Mouse (Mus musculus) neural tube, embryonic 15.5 days (tissue): ENCODE measurements around the gene Ogfr. TPM values are rescaled to one million over a fixed set of nuclear protein-coding genes. Genes with fewer than 3 reads are reported as not detected.
A peak's percentile ranks its signal among the peaks of the same experiment; 100 is the strongest.

ENCODE experiments used
- ATAC-seq: fragments of 200-750 bp; cut with Nextera tagmentation; 2 replicates; pipeline ENCODE4 v1.8.0; 2017; ENCODE audit warnings: mild to moderate bottlenecking, moderate TSS enrichment, moderate library complexity; ENCODE audit not compliant: low FRiP score
- H3K27ac ChIP-seq: fragments of 300-500 bp; sonication (generic); replicated peaks from 2 replicates; pipeline ENCODE4 v1.5.1; 2015; ENCODE audit warnings: mild to moderate bottlenecking, inconsistent platforms
- H3K27me3 ChIP-seq: fragments of 300-500 bp; sonication (generic); replicated peaks from 2 replicates; pipeline ENCODE4 v1.6.1; 2015; ENCODE audit warnings: inconsistent platforms
- H3K36me3 ChIP-seq: fragments of 300-500 bp; sonication (generic); 2 replicates; pipeline ENCODE4 v1.6.1; 2015; ENCODE audit warnings: inconsistent platforms
- H3K4me1 ChIP-seq: fragments of 300-500 bp; sonication (generic); 2 replicates; pipeline ENCODE4 v1.6.1; 2015; ENCODE audit warnings: inconsistent platforms
- H3K4me2 ChIP-seq: fragments of 300-500 bp; sonication (generic); 2 replicates; pipeline ENCODE4 v1.6.1; 2015; ENCODE audit warnings: inconsistent platforms, mild to moderate bottlenecking, moderate library complexity
- H3K4me3 ChIP-seq: fragments of 300-500 bp; sonication (generic); replicated peaks from 2 replicates; pipeline ENCODE4 v1.5.1; 2015; ENCODE audit warnings: mild to moderate bottlenecking, inconsistent platforms
- H3K9ac ChIP-seq: fragments of 300-500 bp; sonication (generic); replicated peaks from 2 replicates; pipeline ENCODE4 v1.6.1; 2015; ENCODE audit warnings: mild to moderate bottlenecking, inconsistent platforms
- H3K9me3 ChIP-seq: fragments of 300-500 bp; sonication (generic); replicated peaks from 2 replicates; pipeline ENCODE4 v1.6.1; 2016; ENCODE audit warnings: inconsistent platforms
- WGBS: fragments of 180-500 bp; shearing (Covaris S2); methylation state at CpG from one replicate; pipeline ENCODE4 v1.1.7; 2015; ENCODE audit warnings: mixed read lengths; 5-methylcytosine and 5-hydroxymethylcytosine counted together
- polyA plus RNA-seq: library from polyadenylated mRNA; unstranded; fragments of >200 nt; fragmentation: Nextera tagmentation; extraction: Ambion mirVana; gene quantifications from 2 replicates; pipeline ENCODE4 v1.2.1, GENCODE M21; 2015

Gene Ogfr
- 81.0 and 90.0 TPM in 2 replicates for polyA plus RNA-seq

DNA sequence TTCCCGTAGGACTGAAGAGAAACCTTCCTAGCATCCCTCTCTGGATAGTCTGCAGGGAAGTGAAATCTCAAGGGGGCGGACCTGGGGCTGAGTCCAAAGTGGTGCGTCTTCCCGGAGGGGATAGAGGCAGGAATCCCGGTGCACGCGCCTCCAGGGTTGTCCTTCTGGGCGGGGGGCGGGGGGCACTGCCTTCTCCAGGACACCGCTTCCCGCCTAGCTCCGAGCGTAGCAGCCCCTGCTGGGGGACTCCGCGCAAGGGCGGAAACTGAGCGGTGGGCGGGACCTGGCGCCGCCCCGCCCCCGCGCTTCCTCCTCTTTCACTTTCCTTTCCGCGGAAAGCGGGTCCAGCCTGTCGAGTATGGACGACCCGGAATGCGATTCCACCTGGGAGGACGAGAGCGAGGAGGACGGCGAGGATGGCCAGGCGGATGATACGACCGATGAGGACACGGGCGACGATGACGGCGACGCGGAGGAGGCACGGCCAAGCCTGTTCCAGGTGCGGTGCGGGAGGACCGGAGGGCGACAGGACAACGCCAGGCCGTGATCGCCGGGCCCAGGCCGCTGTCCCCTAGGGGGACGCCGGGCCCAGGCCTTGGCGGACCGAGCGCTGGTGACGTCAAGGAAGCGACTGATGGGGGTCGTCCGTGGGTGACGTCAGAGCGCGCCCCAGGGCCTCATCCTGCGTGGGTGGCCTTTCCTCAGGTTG lies at the start of gene Ogfr:
Gene Ogfr, plus strand, starts transcription at position 123 of the 709 bp plus-strand sequence.
- H3K36me3 ChIP-seq: peaks cover 55% of the 10 kb centered on the region

DNA sequence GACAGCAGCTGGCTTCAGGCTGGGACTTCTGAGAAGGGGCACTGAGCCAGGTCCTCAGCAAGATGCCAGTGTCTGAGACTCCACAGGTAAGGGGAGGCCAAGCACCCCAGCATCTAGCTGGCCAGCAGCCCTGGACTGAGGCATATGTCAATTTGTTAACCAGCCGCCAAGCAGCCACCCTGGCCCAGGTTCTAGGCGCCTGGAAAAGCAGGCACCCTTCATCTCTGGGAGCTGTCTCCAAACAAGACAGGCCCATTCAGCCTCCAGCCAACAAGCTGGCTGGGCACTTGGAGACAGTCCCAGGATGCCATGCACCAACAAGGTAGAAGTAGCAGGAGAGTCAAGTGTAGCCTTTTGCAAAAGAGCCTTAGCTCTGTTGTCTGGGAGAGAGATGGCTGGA lies 45.4 kb upstream of the Ogfr start:
- Histone ChIP-seq H3K36me3 (no peaks in the 10 kb centered on the region), H3K9me3 (no peaks in the 10 kb centered on the region), H3K4me3 (no peak overlapping the region), H3K27me3 (no peaks in the 10 kb centered on the region), H3K27ac (no peak overlapping the region), H3K4me1 (peaks cover 13% of the 10 kb centered on the region), H3K9ac (no peak overlapping the region), H3K4me2 (no peak overlapping the region)
- WGBS: 77% methylated on average over 2 of the region's 2 CpGs
- no peak for ATAC-seq

More for the DNA sequence above, at the start of gene Ogfr:
- under 1% methylated on average over 62 of the region's 67 CpGs for WGBS
- Histone ChIP-seq H3K27me3 (no peaks in the 10 kb centered on the region), H3K9me3 (no peaks in the 10 kb centered on the region), H3K27ac (peak within 1 kb of the TSS; percentile 95), H3K9ac (peak within 1 kb of the TSS; percentile 96), H3K4me1 (peaks cover 33% of the 10 kb centered on the region), H3K4me2 (peak within 1 kb of the TSS; percentile 89), H3K4me3 (peak within 1 kb of the TSS; percentile 94)
- ATAC-seq: peak; percentile 91

DNA sequence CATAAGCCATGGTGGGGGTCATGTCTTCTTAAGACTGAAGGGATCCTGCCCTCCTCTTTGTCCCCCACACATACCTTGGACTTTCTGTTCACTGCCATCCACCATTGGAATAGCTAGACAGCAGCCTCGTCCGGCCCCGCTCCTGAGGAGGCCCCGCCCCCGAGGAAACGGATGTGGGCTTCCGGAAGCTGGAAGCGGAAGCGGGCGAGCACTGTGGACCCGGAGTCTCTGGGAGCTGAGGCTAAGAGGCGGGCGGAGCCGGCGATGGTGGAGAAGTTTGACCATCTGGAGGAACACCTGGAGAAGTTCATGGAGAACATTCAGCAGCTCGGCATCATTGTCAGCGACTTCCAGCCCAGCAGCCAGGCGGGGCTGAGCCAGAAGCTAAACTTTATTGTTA lies 44.0 kb upstream of the Ogfr start:
- H3K4me2 ChIP-seq: no peak overlapping the region
- no peaks in the 10 kb centered on the region for H3K9me3 ChIP-seq
- peaks cover 13% of the 10 kb centered on the region for H3K4me1 ChIP-seq
- no peak for ATAC-seq
- H3K9ac ChIP-seq: no peak overlapping the region
- H3K27ac ChIP-seq: no peak overlapping the region
- H3K36me3 ChIP-seq: no peaks in the 10 kb centered on the region
- 81% methylated on average over 18 of the region's 18 CpGs for WGBS
- H3K4me3 ChIP-seq: no peak overlapping the region
- H3K27me3 ChIP-seq: no peaks in the 10 kb centered on the region

DNA sequence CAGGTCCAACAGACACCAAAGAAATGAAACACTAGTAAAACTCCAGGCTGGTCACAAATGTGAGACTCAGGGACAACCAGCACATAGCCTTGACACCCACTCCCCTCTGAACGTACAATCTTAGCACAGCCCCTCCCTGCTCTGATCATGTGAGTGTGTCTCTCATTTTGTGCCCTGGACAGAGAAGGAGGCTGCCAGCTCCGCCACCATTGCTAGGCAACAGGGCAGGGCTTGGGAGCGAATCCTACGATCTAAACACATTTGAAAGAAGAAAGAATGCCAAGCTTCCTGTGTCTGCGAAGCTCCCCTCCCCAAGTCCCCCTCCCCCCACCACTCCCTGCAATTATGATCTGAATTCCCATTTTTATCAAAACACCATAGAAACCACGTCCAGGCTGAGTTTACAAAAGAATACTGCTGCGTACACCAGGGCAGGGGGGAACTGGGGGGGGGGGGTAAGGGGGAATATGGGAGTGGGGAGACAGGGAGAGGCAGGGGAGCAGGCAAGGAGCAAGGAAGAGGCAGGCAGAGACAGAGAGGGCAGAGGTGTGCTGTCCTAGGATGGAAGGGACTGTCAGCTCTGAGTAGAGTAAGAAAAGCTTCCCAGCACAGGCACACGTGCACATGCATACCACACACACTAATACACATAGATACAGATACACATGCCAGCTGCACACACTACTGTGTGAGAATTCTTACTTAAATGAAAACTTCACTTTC lies 41.5 kb upstream of the Ogfr start:
- peak; percentile 78 for ATAC-seq
- 17% methylated on average over 8 of the region's 8 CpGs for WGBS
- Histone ChIP-seq H3K9me3 (no peaks in the 10 kb centered on the region), H3K4me2 (peak overlapping the region; percentile 34), H3K36me3 (no peaks in the 10 kb centered on the region), H3K27ac (no peak overlapping the region), H3K4me1 (peaks cover 13% of the 10 kb centered on the region), H3K4me3 (no peak overlapping the region), H3K27me3 (no peaks in the 10 kb centered on the region), H3K9ac (no peak overlapping the region)

DNA sequence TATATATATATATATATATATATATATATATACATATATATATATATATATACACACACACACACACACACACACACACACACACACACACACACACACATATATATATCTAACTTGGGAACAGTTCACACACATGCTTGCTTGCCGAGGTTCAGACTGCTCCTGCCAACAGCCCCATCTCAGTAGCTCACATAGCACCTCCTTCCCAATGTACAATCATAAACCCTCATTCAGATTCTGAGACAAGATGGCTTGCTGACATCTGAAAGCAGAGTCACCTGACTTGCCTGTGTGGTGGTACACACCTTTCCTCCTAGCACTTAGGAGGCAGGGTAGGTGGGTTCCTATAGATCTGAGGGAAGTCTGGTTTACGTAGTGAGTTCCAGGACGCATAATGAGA lies 36.7 kb upstream of the Ogfr start:
- no peaks in the 10 kb centered on the region for H3K36me3 ChIP-seq
- 83% methylated on average over 3 of the region's 3 CpGs for WGBS
- no peak overlapping the region for H3K4me3 ChIP-seq
- no peak overlapping the region for H3K4me2 ChIP-seq
- H3K9ac ChIP-seq: no peak overlapping the region
- peaks cover 9% of the 10 kb centered on the region for H3K4me1 ChIP-seq
- ATAC-seq: no peak
- no peaks in the 10 kb centered on the region for H3K27me3 ChIP-seq
- no peaks in the 10 kb centered on the region for H3K9me3 ChIP-seq
- H3K27ac ChIP-seq: no peak overlapping the region

DNA sequence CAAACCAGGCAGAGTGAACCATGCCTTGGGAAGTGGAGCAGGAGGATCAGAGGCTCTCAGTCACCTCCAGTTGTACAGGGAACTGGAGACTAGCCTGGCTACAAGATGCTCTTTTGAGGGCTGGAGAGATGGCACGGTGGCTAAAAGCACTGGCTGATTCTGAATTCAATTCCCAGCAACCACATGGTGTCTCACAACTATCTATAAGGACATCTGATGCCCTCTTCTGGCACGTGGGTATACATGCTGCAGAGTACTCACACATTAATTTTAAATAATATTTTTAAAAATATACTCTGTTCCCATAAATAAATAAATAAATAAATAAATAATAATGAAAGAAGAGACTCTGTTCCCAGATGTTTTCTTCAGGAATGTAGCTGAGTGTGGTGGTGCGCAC lies 33.8 kb upstream of the Ogfr start:
- WGBS: 59% methylated on average over 3 of the region's 3 CpGs
- no peaks in the 10 kb centered on the region for H3K36me3 ChIP-seq
- no peak overlapping the region for H3K27ac ChIP-seq
- no peaks in the 10 kb centered on the region for H3K9me3 ChIP-seq
- no peaks in the 10 kb centered on the region for H3K4me1 ChIP-seq
- no peak overlapping the region for H3K4me2 ChIP-seq
- ATAC-seq: no peak
- H3K9ac ChIP-seq: no peak overlapping the region
- H3K27me3 ChIP-seq: no peaks in the 10 kb centered on the region
- H3K4me3 ChIP-seq: no peak overlapping the region

DNA sequence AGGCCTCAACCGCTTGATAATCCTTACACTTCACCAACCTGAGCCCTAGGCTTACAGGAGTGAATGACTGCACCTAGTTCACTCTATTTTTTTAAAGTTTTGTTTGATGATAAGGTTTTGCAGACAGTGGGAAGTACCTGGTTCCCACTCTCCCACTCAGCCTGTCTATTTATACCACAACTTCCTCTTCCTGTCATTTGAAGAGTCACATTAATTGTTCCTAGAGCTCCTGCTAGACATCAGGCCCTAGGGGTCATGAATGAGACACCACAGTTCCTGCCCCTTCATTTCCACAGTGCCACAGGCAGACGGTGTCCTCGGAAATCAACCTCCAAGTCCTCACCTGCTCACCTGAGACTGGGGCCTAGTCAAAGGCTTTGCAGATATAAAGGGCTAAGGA lies 32.6 kb upstream of the Ogfr start:
- Histone ChIP-seq H3K36me3 (no peaks in the 10 kb centered on the region), H3K27me3 (no peaks in the 10 kb centered on the region; the same call in 1 of the 2 replicates), H3K9me3 (no peaks in the 10 kb centered on the region), H3K9ac (no peak overlapping the region), H3K4me2 (no peak overlapping the region), H3K27ac (no peak overlapping the region), H3K4me1 (no peaks in the 10 kb centered on the region), H3K4me3 (no peak overlapping the region)
- 77% methylated on average over 3 of the region's 3 CpGs for WGBS
- no peak for ATAC-seq

DNA sequence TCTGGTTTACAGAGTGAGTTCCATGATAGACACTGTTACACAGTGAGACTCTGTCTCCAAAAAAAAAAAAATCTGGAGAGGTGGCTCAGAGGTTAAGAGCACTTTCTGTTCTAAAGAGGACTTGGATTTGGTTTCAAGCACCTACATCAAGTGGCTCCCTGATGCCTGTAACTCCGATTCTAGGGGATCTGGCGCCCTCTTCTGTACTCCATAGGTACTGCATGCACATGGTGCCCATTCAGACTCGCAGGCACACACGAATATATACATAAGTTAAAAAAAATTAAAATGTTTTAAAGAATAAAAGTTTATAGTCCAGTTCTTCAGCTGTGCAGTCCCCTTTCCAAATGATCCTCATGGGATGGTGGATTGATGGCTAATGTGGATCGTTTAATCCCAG lies 28.8 kb upstream of the Ogfr start:
- Histone ChIP-seq H3K27ac (no peak overlapping the region), H3K4me1 (peaks cover 13% of the 10 kb centered on the region; the same call in 1 of the 2 replicates), H3K9me3 (no peaks in the 10 kb centered on the region), H3K27me3 (no peaks in the 10 kb centered on the region; the same call in 1 of the 2 replicates), H3K36me3 (no peaks in the 10 kb centered on the region), H3K9ac (no peak overlapping the region), H3K4me3 (no peak overlapping the region), H3K4me2 (no peak overlapping the region)
- WGBS: 49% methylated on average over 5 of the region's 5 CpGs
- no peak for ATAC-seq

DNA sequence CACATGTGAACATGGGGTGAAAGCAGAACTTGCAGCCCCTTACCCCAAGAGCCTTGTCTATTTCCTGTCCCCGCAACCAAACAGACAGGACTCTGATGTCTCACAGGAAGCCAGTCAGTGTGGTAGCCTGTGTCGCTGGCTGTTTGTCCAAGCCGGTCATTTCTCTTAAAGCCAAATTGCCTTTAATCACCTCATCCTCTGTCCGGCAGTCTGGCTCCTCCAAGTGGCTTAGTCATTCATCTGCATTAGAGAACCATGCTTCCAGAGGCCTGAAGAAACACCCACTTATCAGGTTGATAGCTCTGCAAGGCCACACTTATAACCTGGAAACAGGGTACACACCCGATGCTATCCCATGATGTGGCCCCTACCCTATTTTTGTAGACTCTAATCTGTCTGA lies 26.9 kb upstream of the Ogfr start:
- Histone ChIP-seq H3K4me2 (no peak overlapping the region), H3K4me1 (peaks cover 13% of the 10 kb centered on the region; the same call in 1 of the 2 replicates), H3K27ac (no peak overlapping the region), H3K9me3 (no peaks in the 10 kb centered on the region), H3K27me3 (no peaks in the 10 kb centered on the region; the same call in 1 of the 2 replicates), H3K4me3 (no peak overlapping the region), H3K9ac (no peak overlapping the region), H3K36me3 (no peaks in the 10 kb centered on the region)
- WGBS: 54% methylated on average over 5 of the region's 5 CpGs
- no peak for ATAC-seq

DNA sequence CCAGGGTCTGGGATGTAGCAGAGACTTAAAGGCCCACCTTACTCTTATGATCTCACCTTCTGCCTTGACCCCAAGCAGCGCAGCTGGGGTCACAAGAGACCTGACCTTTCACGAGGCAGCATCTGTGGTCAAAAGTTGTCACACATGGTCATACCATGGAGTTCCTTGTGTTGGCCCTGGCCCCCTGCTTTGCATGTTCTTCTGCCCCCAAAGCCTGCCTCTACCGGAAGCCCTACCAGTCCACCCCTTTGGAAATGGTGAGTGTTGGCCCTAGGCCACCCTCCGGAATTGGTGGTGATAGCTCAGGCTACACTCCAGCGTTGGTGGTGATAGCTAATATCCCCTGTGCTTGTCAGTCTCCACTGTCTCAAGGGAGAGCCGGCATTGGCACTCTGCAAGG lies 25.7 kb upstream of the Ogfr start:
- 49% methylated on average over 6 of the region's 6 CpGs for WGBS
- H3K27ac ChIP-seq: peak overlapping the region; percentile 35; the same call in 1 of the 2 replicates
- H3K4me3 ChIP-seq: no peak overlapping the region
- H3K27me3 ChIP-seq: no peaks in the 10 kb centered on the region; the same call in 1 of the 2 replicates
- peaks cover 13% of the 10 kb centered on the region; the same call in 1 of the 2 replicates for H3K4me1 ChIP-seq
- no peak overlapping the region for H3K9ac ChIP-seq
- no peak for ATAC-seq
- no peaks in the 10 kb centered on the region for H3K36me3 ChIP-seq
- no peak overlapping the region for H3K4me2 ChIP-seq
- no peaks in the 10 kb centered on the region for H3K9me3 ChIP-seq

DNA sequence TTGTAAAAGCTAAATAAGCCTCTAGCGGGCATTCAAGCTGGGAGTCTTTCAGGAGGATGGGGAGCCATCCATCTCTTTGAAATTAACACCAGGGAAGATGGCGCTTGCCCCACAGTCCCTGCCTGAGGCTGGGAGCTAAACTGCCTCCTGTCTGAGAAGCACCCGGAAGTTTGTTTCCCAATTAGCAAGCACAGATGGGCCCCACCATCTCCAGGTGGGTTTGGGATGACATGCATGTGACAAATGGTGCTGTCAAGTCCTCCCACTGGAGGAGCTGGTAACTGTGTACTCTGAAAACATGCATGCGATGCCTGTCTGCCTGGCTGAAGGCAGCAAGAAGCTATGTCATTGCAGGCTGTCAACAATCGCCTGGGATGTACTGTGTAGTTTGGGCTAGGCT lies 25.2 kb upstream of the Ogfr start:
- Histone ChIP-seq H3K9ac (no peak overlapping the region), H3K36me3 (no peaks in the 10 kb centered on the region), H3K4me2 (no peak overlapping the region), H3K4me3 (no peak overlapping the region), H3K4me1 (peaks cover 15% of the 10 kb centered on the region), H3K27ac (peak overlapping the region; percentile 35; the same call in 1 of the 2 replicates), H3K27me3 (no peaks in the 10 kb centered on the region; the same call in 1 of the 2 replicates), H3K9me3 (no peaks in the 10 kb centered on the region)
- 19% methylated on average over 5 of the region's 5 CpGs for WGBS
- ATAC-seq: peak; percentile 65; the same call in 1 of the 2 replicates
